Mouse (Mus musculus) spleen, adult 12 weeks (tissue): ENCODE data around the gene Gstm6.
"Not testable (repeated sequence)": the region's sequence is repeated elsewhere in the genome, so short reads cannot be mapped to it uniquely, and the experiment has no call there.

Experiments used
- DNase-seq: peaks from one replicate; pipeline ENCODE4 v3.0.0; 2022; ENCODE audit warnings: low spot score

Gene Gstm6

DNA sequence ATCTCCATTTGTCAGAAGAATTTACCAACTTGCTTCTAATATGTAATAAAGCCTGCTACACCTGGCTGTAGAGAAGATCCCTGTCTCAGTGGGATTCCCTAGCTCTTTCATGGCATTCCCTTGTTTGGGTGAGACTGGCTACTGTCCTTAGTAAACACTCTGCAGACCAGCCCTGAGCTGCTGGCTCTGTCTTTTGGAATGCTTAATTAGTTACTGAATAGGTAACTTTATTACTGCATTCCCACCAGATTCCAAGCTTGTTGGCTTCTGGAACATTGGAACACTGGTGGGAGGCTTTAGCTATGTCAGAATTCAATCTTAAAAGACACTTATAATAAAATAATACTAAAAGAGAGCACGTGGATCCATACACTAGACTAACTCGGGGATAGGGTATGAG, 54.3 kb downstream of the Gstm6 start:
- DNase-seq = not testable (repeated sequence)
